Mouse (Mus musculus) brain, embryonic 14.5 days (tissue): ENCODE results near the gene B3gnt4.

Source experiments
- CTCF ChIP-seq: fragments of 200-500 bp; IDR thresholded peaks from 2 replicates; pipeline ENCODE4 v1.5.1; 2012; ENCODE audit warnings: inconsistent platforms, mild to moderate bottlenecking, moderate library complexity, borderline replicate concordance; ENCODE audit not compliant: insufficient read depth, insufficient read length; ENCODE audit errors: extremely low read depth
- POLR2A ChIP-seq: fragments of 200-500 bp; IDR thresholded peaks from 2 replicates; pipeline ENCODE4 v1.6.1; 2012; ENCODE audit warnings: mild to moderate bottlenecking, inconsistent platforms, borderline replicate concordance; ENCODE audit not compliant: poor library complexity, insufficient read depth, insufficient read length, severe bottlenecking; ENCODE audit errors: extremely low read depth

DNA sequence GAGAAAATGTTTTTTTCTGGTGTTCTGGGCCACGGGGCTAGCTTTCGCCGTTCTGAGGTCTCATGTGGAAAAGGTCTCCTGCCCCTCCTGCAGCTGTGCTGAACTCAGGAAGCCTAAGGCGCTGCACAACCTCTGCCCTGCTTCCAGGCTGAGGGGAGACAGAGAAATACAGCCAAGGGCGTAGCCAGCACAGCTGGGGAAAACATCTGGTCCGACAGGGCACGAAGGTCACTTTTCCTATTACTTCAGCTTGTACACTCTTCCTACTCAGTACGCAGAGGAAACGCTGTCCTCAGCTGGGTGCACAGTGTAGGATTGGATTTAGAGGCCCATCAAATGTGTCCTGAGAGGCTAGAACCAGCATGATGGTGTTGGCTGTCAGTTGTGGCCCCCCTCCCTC lies 20.3 kb upstream of the B3gnt4 start:
- no peak for TF ChIP-seq CTCF
- no peak for TF ChIP-seq POLR2A
